Mouse (Mus musculus) E14TG2a.4 (cell line): ENCODE data around the gene Olfm2.
"Not testable (repeated sequence)": the region's sequence is repeated elsewhere in the genome, so short reads cannot be mapped to it uniquely, and the experiment has no call there.

Source experiments
- H3K27me3 ChIP-seq: 2 replicates; pipeline ENCODE4 v1.6.1; 2014; ENCODE audit warnings: low read length, control low read depth; ENCODE audit not compliant: insufficient read depth
- H3K36me3 ChIP-seq: 2 replicates; pipeline ENCODE4 v1.6.1; 2014; ENCODE audit warnings: low read length, control low read depth; ENCODE audit not compliant: insufficient read depth
- H3K4me1 ChIP-seq: replicated peaks from 2 replicates; pipeline ENCODE4 v1.6.1; 2014; ENCODE audit warnings: low read depth, low read length, control low read depth
- H3K4me3 ChIP-seq: replicated peaks from 2 replicates; pipeline ENCODE4 v1.5.1; 2014; ENCODE audit warnings: mild to moderate bottlenecking, low read length
- H3K9me3 ChIP-seq: 2 replicates; pipeline ENCODE4 v1.6.1; 2014; ENCODE audit warnings: low read length, control low read depth
- CTCF ChIP-seq: conservative IDR thresholded peaks from 2 replicates; pipeline ENCODE4 v1.5.1; 2014; ENCODE audit warnings: low read length
- NANOG ChIP-seq: IDR thresholded peaks from 2 replicates; pipeline ENCODE4 v1.6.1; 2014; ENCODE audit warnings: borderline replicate concordance, low read length, mixed read lengths
- POU5F1 ChIP-seq: IDR thresholded peaks from 2 replicates; pipeline ENCODE4 v1.6.1; 2014; ENCODE audit warnings: low read length, borderline replicate concordance

Olfm2 gene

DNA sequence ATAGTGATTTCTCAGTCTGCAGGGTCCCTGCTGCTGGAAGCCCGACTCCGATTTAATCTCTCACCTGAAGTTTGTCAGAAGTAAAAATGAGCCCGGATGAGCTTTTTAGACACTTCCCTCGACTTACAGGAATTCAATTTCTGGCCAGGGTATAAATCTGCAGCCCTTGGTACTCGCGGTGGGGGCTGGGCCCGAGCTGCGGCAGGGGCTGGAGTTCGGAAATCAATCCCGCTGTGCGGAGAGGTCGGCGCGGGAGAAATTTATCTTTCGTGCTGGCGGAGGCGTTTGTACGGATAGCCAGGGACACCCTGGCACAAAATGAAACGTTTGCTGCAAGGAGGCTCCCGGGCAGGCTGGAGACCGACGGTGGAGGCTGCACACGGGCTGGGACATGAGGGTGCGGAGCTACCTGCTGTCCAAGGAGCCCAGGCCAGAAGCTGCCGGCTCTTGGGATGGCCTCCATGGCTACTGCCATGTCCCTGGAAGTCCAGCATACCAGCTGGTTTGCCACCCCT is 51.4 kb downstream of the Olfm2 start:
- TF ChIP-seq POU5F1 (no peak), CTCF (no peak), NANOG (no peak)
- no peaks in the 10 kb centered on the region for H3K9me3 ChIP-seq
- peak overlapping the region; percentile 69 for H3K4me3 ChIP-seq
- H3K27me3 ChIP-seq = peaks cover 43% of the 10 kb centered on the region
- no peaks in the 10 kb centered on the region for H3K36me3 ChIP-seq
- H3K4me1 ChIP-seq = peaks cover 18% of the 10 kb centered on the region

DNA sequence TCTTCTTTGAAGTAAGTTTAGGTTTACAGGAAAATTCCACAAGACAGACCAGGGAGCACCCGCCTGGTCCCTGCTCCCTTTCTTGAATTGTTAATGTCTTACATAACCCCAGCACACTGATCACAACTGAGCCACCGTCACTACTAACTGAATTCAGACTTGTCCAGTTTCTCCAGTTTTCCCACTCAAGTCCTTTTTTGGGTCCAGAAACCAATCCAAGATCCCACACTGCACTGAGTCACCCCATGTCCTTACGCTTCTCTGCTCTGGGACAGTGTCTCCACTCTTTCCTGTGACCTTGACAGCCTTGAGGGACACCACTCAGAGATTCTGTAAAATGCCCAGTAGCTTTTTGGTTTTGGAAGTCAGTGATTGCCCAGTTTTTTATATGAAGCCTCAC is 53.3 kb downstream of the Olfm2 start:
- no peak for TF ChIP-seq CTCF
- TF ChIP-seq NANOG = no peak
- TF ChIP-seq POU5F1 = no peak
- Histone ChIP-seq H3K9me3 (no peaks in the 10 kb centered on the region), H3K27me3 (peaks cover 41% of the 10 kb centered on the region), H3K36me3 (no peaks in the 10 kb centered on the region), H3K4me3 (no peak overlapping the region), H3K4me1 (peaks cover 22% of the 10 kb centered on the region)

DNA sequence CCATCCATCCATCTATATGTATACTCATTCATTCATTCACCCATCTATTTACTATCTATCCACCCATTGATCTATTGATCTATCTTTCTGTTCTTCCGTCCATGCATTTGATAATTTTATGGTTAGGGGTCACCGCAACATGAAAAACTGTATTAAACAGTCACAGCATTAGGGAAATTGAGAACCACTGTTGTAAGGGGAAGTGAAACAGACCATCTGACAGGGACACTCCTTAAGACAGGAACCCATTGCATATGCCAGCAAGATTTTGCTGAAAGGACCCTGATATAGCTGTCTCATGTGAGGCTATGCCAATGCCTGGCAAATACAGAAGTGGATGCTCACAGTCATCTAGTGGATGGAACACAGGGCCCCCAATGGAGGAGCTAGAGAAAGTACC is 55.7 kb downstream of the Olfm2 start:
- Histone ChIP-seq H3K27me3 (peaks cover 22% of the 10 kb centered on the region), H3K4me1 (peaks cover 23% of the 10 kb centered on the region)
- not testable (repeated sequence) for H3K9me3 ChIP-seq, H3K36me3 ChIP-seq, H3K4me3 ChIP-seq

DNA sequence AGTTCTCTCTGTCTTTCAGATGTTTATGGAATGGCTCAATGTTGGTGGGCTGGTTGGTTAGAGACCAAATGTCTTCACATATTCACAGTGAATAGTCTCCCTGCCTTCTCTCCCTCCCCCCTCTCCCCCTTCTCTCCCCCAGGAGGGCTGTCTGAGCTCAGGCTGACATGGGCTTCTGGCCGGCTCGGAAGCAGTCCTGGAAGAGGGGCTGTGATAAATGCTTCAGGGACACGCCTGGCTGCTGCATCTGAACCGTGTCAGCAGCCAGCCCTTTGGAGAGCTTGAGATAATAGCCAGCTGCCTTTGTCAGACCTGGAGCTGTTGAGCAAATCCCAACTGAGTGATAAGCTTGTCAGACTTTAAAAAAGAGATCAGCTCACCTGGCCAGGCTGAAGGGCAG is 56.2 kb downstream of the Olfm2 start:
- TF ChIP-seq CTCF (no peak), NANOG (no peak), POU5F1 (no peak)
- Histone ChIP-seq H3K27me3 (peaks cover 17% of the 10 kb centered on the region), H3K4me3 (no peak overlapping the region), H3K4me1 (peaks cover 20% of the 10 kb centered on the region), H3K36me3 (no peaks in the 10 kb centered on the region), H3K9me3 (no peaks in the 10 kb centered on the region)

DNA sequence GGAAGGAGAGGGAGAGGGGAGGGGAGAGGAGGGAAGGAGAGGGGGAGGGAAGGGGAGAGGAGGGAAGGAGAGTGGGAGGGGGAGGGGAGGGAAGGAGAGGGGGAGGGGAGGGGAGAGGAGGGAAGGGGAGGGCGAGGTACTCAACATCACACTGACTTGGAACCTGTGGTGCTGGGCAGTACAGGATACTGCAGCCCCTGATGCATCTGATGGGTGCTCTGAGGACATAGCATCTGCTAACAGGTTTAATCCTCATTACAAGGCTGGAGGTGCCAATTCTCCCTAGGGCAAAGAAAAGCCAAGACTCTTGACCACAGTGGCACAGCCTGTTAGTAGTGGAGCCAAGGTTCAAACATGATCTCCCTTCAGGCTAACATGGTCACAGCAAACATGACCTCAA is 56.7 kb downstream of the Olfm2 start:
- TF ChIP-seq NANOG (no peak), CTCF (no peak), POU5F1 (no peak)

DNA sequence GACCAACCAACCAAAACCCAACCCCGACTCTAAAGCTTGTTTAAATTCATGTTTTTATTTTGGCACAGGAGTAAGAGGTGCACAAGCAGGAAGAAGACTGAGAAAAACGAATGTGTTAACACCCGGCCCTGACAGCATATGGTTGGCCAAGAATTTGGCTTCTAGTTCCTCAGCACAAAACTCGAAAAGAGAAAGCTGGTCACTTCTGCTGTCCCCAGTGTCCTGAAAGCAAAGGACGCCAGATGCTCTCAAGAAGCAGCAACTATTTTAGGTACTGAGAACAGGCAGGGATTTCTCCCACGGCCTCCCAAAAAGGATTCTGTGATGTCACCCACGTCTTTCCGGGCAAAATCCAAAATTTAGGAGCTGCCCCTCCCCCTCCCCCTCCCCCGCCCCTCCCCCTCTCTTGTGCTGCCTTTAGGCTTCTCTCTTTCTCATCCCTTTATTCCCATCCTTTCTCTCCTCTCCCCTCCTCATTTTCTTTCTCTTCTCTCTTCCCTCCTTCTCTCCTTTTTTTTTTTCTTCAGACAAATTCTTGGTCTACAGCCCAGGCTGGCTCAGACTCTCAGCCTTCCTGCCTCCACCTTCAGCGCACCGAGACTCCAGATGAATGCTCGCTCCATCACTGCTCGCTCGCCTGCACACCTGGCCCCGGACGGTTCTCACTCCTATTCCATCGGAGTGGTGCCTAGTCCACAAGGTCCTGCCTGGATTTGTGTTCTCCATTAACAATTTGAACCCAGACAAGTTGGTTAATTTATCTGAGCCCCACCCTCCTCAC is 60.9 kb downstream of the Olfm2 start:
- Histone ChIP-seq H3K36me3 (no peaks in the 10 kb centered on the region), H3K4me3 (no peak overlapping the region), H3K27me3 (0 out of 2 replicates have a peak, but pooled peaks cover 3% of the 10 kb centered on the region), H3K4me1 (peaks cover 13% of the 10 kb centered on the region), H3K9me3 (no peaks in the 10 kb centered on the region)
- no peak for TF ChIP-seq POU5F1
- no peak for TF ChIP-seq NANOG
- TF ChIP-seq CTCF = no peak

More for the DNA sequence above, 56.7 kb downstream of the Olfm2 start:
- no peaks in the 10 kb centered on the region for H3K9me3 ChIP-seq
- H3K27me3 ChIP-seq = peaks cover 11% of the 10 kb centered on the region
- H3K4me1 ChIP-seq = peaks cover 15% of the 10 kb centered on the region
- no peaks in the 10 kb centered on the region for H3K36me3 ChIP-seq
- H3K4me3 ChIP-seq = no peak overlapping the region

DNA sequence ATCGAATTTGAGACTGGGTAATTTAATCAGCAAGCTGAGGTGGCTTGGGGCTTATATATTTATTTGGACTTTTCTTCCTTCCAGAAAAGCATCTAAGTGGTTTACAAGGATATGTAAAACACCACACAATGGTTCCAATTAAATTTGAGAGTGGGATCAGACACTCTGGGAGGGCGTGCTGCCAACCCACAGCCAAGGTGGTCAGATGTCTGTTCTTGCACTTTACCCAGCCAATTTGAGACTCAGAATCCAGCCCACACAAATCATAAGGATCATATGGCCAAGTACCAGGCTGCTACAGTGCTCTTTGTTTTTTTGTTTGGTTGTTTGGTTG is 63.8 kb downstream of the Olfm2 start:
- Histone ChIP-seq H3K36me3 (no peaks in the 10 kb centered on the region), H3K27me3 (0 out of 2 replicates have a peak, but pooled peaks cover 3% of the 10 kb centered on the region), H3K9me3 (0 out of 2 replicates have a peak, but pooled peaks cover 3% of the 10 kb centered on the region), H3K4me1 (peaks cover 5% of the 10 kb centered on the region), H3K4me3 (no peak overlapping the region)
- TF ChIP-seq POU5F1 (no peak), CTCF (no peak), NANOG (no peak)

DNA sequence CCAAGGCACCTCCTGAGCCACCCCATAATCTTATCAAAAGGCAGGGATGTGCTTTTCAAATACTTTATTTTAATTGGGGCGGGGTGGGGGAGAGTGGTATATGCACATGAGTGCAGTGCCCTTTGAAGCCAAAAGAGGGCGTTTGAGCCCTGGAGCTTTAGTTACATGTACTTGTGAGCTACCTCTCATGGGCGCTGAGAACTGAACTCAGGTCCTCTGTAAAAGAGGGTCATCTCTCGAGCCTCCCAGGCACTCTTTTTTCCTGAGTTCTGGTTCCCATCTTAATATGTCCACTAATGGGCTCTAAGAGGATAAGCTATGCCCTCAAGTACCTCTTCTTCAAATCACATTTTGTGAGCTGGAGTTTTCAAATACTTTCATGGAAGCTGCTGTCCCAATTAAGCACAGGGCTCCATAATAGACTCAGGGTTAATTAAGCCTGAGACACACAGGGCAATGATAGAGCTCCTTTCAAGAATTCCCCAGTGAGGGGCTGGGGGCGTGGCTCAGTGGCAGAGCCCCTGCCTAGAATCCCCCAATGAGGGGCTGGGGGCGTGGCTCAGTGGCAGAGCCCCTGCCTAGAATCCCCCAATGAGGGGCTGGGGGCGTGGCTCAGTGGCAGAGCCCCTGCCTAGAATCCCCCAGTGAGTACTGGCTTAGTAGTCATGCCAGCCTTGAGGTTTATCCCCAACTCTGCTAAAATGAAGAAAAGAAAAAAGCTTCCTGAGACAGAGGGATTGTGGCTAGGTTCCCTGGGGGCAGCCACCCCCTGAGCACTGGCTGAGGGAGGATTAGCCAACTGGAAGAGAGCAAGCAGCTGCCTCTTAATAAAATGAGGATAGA is 64.4 kb downstream of the Olfm2 start:
- Histone ChIP-seq H3K27me3 (0 out of 2 replicates have a peak, but pooled peaks cover 3% of the 10 kb centered on the region), H3K36me3 (no peaks in the 10 kb centered on the region), H3K4me3 (no peak overlapping the region), H3K4me1 (peaks cover 5% of the 10 kb centered on the region), H3K9me3 (0 out of 2 replicates have a peak, but pooled peaks cover 3% of the 10 kb centered on the region)
- TF ChIP-seq NANOG (no peak), CTCF (peak; percentile 31), POU5F1 (no peak)
